Mouse (Mus musculus): ENCODE results near the gene Fsip1. TPM values are rescaled to one million over a fixed set of nuclear protein-coding genes. Genes with fewer than 3 reads are reported as not detected.

Fsip1 gene
- polyA plus RNA-seq, 1 experiment from 2014 or later = 4.5 TPM

DNA sequence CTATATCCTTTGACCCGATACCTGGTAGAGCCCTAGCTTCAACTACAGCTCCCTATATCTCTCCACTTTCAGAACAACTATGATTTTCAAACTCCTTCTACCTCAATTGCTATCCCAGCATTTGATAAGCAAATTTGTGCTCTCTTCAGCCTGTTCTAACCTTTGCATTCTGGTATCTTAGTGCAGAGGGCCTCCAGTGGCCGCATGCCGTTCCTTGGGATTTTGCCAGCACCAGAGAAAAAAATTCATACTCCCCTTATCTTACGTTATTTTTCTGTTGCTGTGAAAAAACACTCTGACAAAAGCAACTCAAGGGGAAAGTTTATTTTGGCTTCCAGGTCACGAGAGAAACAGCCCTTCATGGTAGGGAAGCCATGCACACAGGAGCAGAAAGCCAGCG, 173.1 kb downstream of the Fsip1 start:
- Histone ChIP-seq H3K4me1 (replicated peaks; ENCODE audit: control insufficient read depth, insufficient read depth, low read length) (no peaks in the 10 kb centered on the region), H3K36me3 (ENCODE audit: control insufficient read depth, insufficient read depth) (no peaks in the 10 kb centered on the region), H3K27ac (ENCODE audit: low read length) (no peak overlapping the region), H3K4me3 (replicated peaks; ENCODE audit: low read length) (no peak overlapping the region), H3K27me3 (replicated peaks; ENCODE audit: control insufficient read depth, insufficient read depth, low read length) (no peaks in the 10 kb centered on the region), H3K9ac (replicated peaks; ENCODE audit: low read depth, low read length) (no peak overlapping the region), H3K9me3 (ENCODE audit: control insufficient read depth, low read length) (no peaks in the 10 kb centered on the region), H3K4me2 (ENCODE audit: low read length) (no peak overlapping the region)
- 82% methylated on average over 6 of the region's 6 CpGs for whole genome bisulfite sequencing
- ATAC-seq = no peak

DNA sequence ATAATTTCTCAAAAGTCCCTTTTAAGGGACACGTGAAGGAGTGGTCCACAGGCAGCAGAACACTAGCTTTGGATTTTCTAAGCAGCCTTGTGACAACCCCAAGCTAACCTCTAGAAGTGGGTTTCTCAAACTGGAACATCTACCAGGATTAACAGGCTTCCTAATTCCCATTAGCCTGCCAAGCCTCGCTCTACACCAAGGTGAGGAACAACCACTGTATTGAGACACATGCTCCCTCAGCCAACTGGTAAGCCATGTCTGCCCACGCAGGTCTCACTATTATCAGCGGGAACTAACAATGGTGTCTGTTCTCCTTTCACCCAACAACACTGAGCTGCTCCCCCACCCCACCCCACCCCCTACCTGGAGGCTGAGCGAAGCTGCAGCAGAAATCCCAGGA, 175.2 kb downstream of the Fsip1 start:
- 76% methylated on average over 5 of the region's 5 CpGs for WGBS
- ATAC-seq = no peak

More for the DNA sequence above, 175.2 kb downstream of the Fsip1 start:
- Histone ChIP-seq H3K27me3 (replicated peaks; ENCODE audit: control insufficient read depth, insufficient read depth, low read length) (no peaks in the 10 kb centered on the region), H3K4me3 (replicated peaks; ENCODE audit: low read length) (no peak overlapping the region), H3K36me3 (ENCODE audit: control insufficient read depth, insufficient read depth) (no peaks in the 10 kb centered on the region), H3K9ac (replicated peaks; ENCODE audit: low read depth, low read length) (no peak overlapping the region), H3K27ac (ENCODE audit: low read length) (no peak overlapping the region), H3K4me1 (replicated peaks; ENCODE audit: control insufficient read depth, insufficient read depth, low read length) (no peaks in the 10 kb centered on the region), H3K9me3 (ENCODE audit: control insufficient read depth, low read length) (no peaks in the 10 kb centered on the region), H3K4me2 (ENCODE audit: low read length) (no peak overlapping the region)

Small RNA genes within 50 kb of the gene (microRNA-seq; reads per million reads assigned to microRNA genes)
- gene Gm22800 = not detected

Other genes starting within 250 kb of the Fsip1 start
- 11.5 and 17.3 TPM in 2 replicates for gene Thbs1, start 145.1 kb downstream of the Fsip1 start, polyA plus RNA-seq (2015; fragmentation: Nextera tagmentation; extraction: Ambion mirVana)
- 5.4 and 6.2 TPM in 2 replicates for gene Gpr176, start 116.5 kb upstream of the Fsip1 start, polyA plus RNA-seq (2015; fragmentation: Nextera tagmentation; extraction: Ambion mirVana)
- 9.3 and 9.8 TPM in 2 replicates for gene Eif2ak4, start 131.7 kb upstream of the Fsip1 start, polyA plus RNA-seq (2015; fragmentation: Nextera tagmentation; extraction: Ambion mirVana)
- gene Srp14, start 222.7 kb upstream of the Fsip1 start, polyA plus RNA-seq (2015; fragmentation: Nextera tagmentation; extraction: Ambion mirVana) = 316 and 322 TPM in 2 replicates

Data from forebrain, embryonic 16.5 days (tissue).